Mouse (Mus musculus) liver, embryonic 12.5 days (tissue): ENCODE measurements around the gene Usp15. TPM values are rescaled to one million over a fixed set of nuclear protein-coding genes. Genes with fewer than 3 reads are reported as not detected.

Experiments used
- ATAC-seq: fragments of 200-750 bp; cut with Nextera tagmentation; 2 replicates; pipeline ENCODE4 v1.8.0; 2017; ENCODE audit warnings: moderate number of reproducible peaks, mild to moderate bottlenecking, moderate library complexity
- H3K27ac ChIP-seq: fragments of 300-500 bp; sonication (generic); 2 replicates; pipeline ENCODE4 v1.5.1; 2016; ENCODE audit warnings: mild to moderate bottlenecking
- H3K27me3 ChIP-seq: fragments of 300-500 bp; sonication (generic); replicated peaks from 2 replicates; pipeline ENCODE4 v1.6.1; 2016; ENCODE audit warnings: mild to moderate bottlenecking, moderate library complexity
- H3K36me3 ChIP-seq: fragments of 300-500 bp; sonication (generic); 2 replicates; pipeline ENCODE4 v1.6.1; 2016; ENCODE audit warnings: mild to moderate bottlenecking, moderate library complexity
- H3K4me1 ChIP-seq: fragments of 300-500 bp; sonication (generic); 2 replicates; pipeline ENCODE4 v1.6.1; 2016
- H3K4me2 ChIP-seq: fragments of 300-500 bp; sonication (generic); 2 replicates; pipeline ENCODE4 v1.6.1; 2016; ENCODE audit warnings: mild to moderate bottlenecking, moderate library complexity
- H3K4me3 ChIP-seq: fragments of 300-500 bp; sonication (generic); 2 replicates; pipeline ENCODE4 v1.5.1; 2016; ENCODE audit warnings: mild to moderate bottlenecking, moderate library complexity
- H3K9ac ChIP-seq: fragments of 300-500 bp; sonication (generic); 2 replicates; pipeline ENCODE4 v1.6.1; 2016; ENCODE audit warnings: mild to moderate bottlenecking, moderate library complexity
- H3K9me3 ChIP-seq: fragments of 300-500 bp; sonication (generic); replicated peaks from 2 replicates; pipeline ENCODE4 v1.6.1; 2016; ENCODE audit warnings: mild to moderate bottlenecking, moderate library complexity
- WGBS: fragments of 180-500 bp; shearing (Covaris S2); methylation state at CpG from one replicate; pipeline ENCODE4 v1.1.7; 2016; ENCODE audit not compliant: insufficient replicate concordance; 5-methylcytosine and 5-hydroxymethylcytosine counted together
- microRNA-seq: library from miRNA; unstranded; fragments of <30 nt; microRNA quantifications from one replicate; pipeline ENCODE4, GENCODE M21; 2017
- polyA plus RNA-seq: library from polyadenylated mRNA; unstranded; fragments of >200 nt; fragmentation: Nextera tagmentation; extraction: Ambion mirVana; gene quantifications from 2 replicates; pipeline ENCODE4 v1.2.1, GENCODE M21; 2016

The Usp15 gene
- polyA plus RNA-seq, 1 experiment from 2014 or later = 114 TPM

GRCm38 (mm10) chr10:123057082-123057481 is 139.7 kb downstream of the Usp15 start:
- H3K9ac ChIP-seq = no peak overlapping the region
- H3K4me1 ChIP-seq = peaks cover 6% of the 10 kb centered on the region; the same call in 1 of the 2 replicates
- H3K36me3 ChIP-seq = 0 out of 2 replicates have a peak, but pooled peaks cover 9% of the 10 kb centered on the region
- no peak overlapping the region for H3K27ac ChIP-seq
- no peak for ATAC-seq
- no peaks in the 10 kb centered on the region for H3K9me3 ChIP-seq
- H3K27me3 ChIP-seq = no peaks in the 10 kb centered on the region
- WGBS = 53% methylated on average over 1 of the region's 1 CpGs
- no peak overlapping the region for H3K4me2 ChIP-seq
- no peak overlapping the region for H3K4me3 ChIP-seq

- no peak overlapping the region for H3K4me2 ChIP-seq
- H3K27ac ChIP-seq = no peak overlapping the region
- H3K27me3 ChIP-seq = no peaks in the 10 kb centered on the region
- WGBS = 81% methylated on average over 10 of the region's 10 CpGs
- no peaks in the 10 kb centered on the region for H3K9me3 ChIP-seq
- peaks cover 6% of the 10 kb centered on the region; the same call in 1 of the 2 replicates for H3K4me1 ChIP-seq
- ATAC-seq = no peak
- no peak overlapping the region for H3K9ac ChIP-seq
- no peak overlapping the region for H3K4me3 ChIP-seq
- H3K36me3 ChIP-seq = peaks cover 14% of the 10 kb centered on the region
Observed at GRCm38 (mm10) chr10:123056463-123056862, 140.3 kb downstream of the Usp15 start.

- ATAC-seq = no peak
- H3K27ac ChIP-seq = no peak overlapping the region
Observed at GRCm38 (mm10) chr10:123055205-123056000, 141.4 kb downstream of the Usp15 start.

More at GRCm38 (mm10) chr10:123055205-123056000, 141.4 kb downstream of the Usp15 start:
- Histone ChIP-seq H3K9me3 (no peaks in the 10 kb centered on the region), H3K36me3 (peaks cover 24% of the 10 kb centered on the region), H3K4me2 (no peak overlapping the region), H3K4me1 (no peaks in the 10 kb centered on the region), H3K9ac (no peak overlapping the region), H3K27me3 (no peaks in the 10 kb centered on the region), H3K4me3 (no peak overlapping the region)
- 78% methylated on average over 9 of the region's 9 CpGs for WGBS

Small RNAs within 50 kb of the gene (microRNA-seq; reads per million reads assigned to microRNA genes)
- 6.7 reads per million, percentile 14 among the genes with 10 or more reads in this experiment for gene Gm27920

Other genes with a start within 250 kb of the Usp15 start
- 19.8 and 19.9 TPM in 2 replicates for gene Mon2, start 120.5 kb downstream of the Usp15 start, polyA plus RNA-seq
- 0.57 and 0.68 TPM in 2 replicates for gene Fam19a2, start 67.0 kb upstream of the Usp15 start, polyA plus RNA-seq